Mouse (Mus musculus): ENCODE measurements around the gene Olfr175-ps1. TPM values are rescaled to one million over a fixed set of nuclear protein-coding genes. Genes with fewer than 3 reads are reported as not detected.

Gene Olfr175-ps1
- polyA plus RNA-seq (2016; fragmentation: Nextera tagmentation; extraction: Ambion mirVana): not detected in 2 replicates

- ATAC-seq (ENCODE audit: low FRiP score, low read depth): no peak
Observed at GRCm38 (mm10) chr16:58826732-58827319, at the start of gene Olfr175-ps1. TSS of gene Olfr175-ps1 (minus strand) at chr16:58826782.

DNA sequence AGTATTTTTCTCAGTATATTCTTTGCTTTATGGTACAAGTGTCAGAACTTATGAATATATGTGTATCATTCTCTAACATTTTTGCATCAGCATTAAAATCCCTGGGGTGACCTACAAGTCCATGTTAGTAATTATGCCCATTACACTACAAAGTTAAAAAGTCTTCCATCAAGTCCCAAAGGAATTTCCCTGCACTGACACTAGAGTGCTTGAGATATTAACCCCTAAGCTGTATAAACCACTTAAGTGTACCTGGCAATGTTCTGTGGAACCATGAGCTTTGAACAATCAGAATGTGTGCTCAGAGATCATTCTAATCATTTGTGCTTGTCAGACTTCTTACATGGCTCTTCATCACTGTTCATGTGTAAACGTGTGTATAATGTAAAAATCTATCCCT, 48.1 kb upstream of the Olfr175-ps1 start, which contains the start of gene Olfr177:
Olfr177 (minus strand) TSS at position 101 of the 400 bp plus-strand sequence.
- Histone ChIP-seq H3K4me3 (no peak within 1 kb of the TSS), H3K27me3 (replicated peaks) (no peaks in the 10 kb centered on the region), H3K36me3 (no peaks in the 10 kb centered on the region), H3K4me2 (replicated peaks) (no peak within 1 kb of the TSS), H3K9me3 (no peaks in the 10 kb centered on the region), H3K27ac (no peak within 1 kb of the TSS), H3K9ac (no peak within 1 kb of the TSS), H3K4me1 (no peaks in the 10 kb centered on the region)
- WGBS: 63% methylated on average over 1 of the region's 1 CpGs
- no peak for ATAC-seq (ENCODE audit: low FRiP score, low read depth)

More at GRCm38 (mm10) chr16:58826732-58827319, at the start of gene Olfr175-ps1:
- WGBS: 88% methylated on average over 1 of the region's 1 CpGs
- Histone ChIP-seq H3K4me3 (no peak within 1 kb of the TSS), H3K27me3 (replicated peaks) (no peaks in the 10 kb centered on the region), H3K4me1 (no peaks in the 10 kb centered on the region), H3K36me3 (no peaks in the 10 kb centered on the region), H3K9me3 (no peaks in the 10 kb centered on the region), H3K27ac (no peak within 1 kb of the TSS), H3K4me2 (replicated peaks) (no peak within 1 kb of the TSS), H3K9ac (no peak within 1 kb of the TSS)

DNA sequence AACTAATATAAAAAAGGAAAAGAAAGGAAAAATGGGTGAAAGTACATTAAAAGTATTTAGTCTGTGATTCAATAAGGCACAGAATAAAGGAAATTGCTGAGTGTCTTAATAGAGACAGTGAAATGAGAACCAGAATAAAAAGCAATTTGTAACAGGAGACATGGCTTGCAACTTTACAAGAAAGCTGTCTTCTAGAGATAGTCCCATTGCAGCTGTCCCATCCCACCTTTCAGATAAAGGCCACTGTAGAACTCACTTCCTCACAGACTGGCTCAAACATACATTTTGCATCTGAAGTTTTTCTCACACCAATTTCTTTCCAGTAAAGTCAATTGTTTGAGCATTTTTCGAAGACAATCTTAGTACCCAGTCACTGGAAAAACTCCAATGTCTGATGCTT, 34.9 kb upstream of the Olfr175-ps1 start:
- Histone ChIP-seq H3K27me3 (replicated peaks) (no peaks in the 10 kb centered on the region), H3K4me2 (replicated peaks) (no peak overlapping the region), H3K4me1 (no peaks in the 10 kb centered on the region), H3K9me3 (no peaks in the 10 kb centered on the region), H3K9ac (no peak overlapping the region), H3K27ac (no peak overlapping the region), H3K4me3 (no peak overlapping the region), H3K36me3 (no peaks in the 10 kb centered on the region)
- 78% methylated on average over 1 of the region's 1 CpGs for WGBS
- no peak for ATAC-seq (ENCODE audit: low FRiP score, low read depth)

DNA sequence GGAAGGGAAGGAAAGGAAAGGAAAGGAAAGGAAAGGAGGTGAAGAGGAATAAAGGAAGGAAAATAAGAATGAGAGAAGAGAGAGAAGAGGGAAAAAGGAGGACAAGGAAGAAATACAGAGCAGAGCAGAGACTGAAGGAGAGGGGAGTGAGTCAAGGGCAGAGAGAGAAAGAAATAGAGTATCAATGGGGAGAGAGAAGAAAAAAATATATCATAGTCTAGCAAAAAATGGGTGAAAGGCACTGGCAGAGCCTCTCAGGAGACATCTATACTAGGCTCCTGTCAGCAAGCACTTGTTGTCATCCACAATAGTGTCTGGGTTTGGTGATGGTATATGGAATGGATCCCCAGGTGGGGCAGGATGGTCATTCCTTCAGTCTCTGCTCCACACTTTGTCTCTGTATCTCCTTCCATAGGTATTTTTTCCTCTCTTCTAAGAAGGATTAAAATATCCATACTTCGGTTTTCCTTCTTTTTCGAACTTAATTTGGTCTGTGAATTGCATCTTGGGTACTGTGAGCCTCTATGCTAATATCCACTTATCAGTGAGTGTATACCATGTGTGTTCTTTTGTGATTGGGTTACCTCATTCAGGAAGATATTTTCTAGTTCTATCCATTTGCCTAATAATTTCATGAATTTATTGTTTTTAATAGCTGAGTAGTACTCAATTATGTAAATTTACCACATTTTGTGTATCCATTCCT, 33.6 kb upstream of the Olfr175-ps1 start:
- WGBS: 91% methylated on average over 2 of the region's 2 CpGs
- no peak overlapping the region for H3K9ac ChIP-seq
- ATAC-seq (ENCODE audit: low FRiP score, low read depth): no peak

DNA sequence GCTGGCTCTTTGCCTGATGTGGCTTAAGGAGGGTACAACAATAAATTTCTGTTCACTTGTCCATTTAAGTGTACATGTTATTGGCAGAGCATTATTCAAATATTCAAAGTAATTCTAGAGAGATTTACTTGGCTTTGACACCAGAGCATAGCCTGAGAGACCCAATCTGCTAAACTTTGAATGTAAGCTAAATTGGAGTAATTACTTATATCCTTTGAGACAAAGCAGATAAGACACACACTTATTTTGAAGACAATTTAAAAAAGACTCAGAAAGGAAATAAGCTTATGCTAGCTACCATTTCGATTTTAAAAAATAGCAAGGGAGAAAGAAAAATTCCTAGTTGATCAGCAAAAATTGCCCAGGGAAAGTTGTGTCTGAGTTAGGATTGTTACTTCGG, 26.4 kb downstream of the Olfr175-ps1 start, which contains the start of gene Olfr173:
Olfr173 (minus strand) TSS at position 101 of the 400 bp plus-strand sequence.
- ATAC-seq (ENCODE audit: low FRiP score, low read depth): no peak
- 72% methylated on average over 2 of the region's 2 CpGs for WGBS
- H3K27me3 ChIP-seq (replicated peaks): no peaks in the 10 kb centered on the region
- no peaks in the 10 kb centered on the region for H3K36me3 ChIP-seq
- no peak within 1 kb of the TSS for H3K4me3 ChIP-seq
- H3K27ac ChIP-seq: no peak within 1 kb of the TSS
- no peaks in the 10 kb centered on the region for H3K9me3 ChIP-seq
- no peaks in the 10 kb centered on the region for H3K4me1 ChIP-seq
- H3K4me2 ChIP-seq (replicated peaks): no peak within 1 kb of the TSS
- no peak within 1 kb of the TSS for H3K9ac ChIP-seq

More for the DNA sequence above, 33.6 kb upstream of the Olfr175-ps1 start:
- no peak overlapping the region for H3K4me3 ChIP-seq
- H3K36me3 ChIP-seq: no peaks in the 10 kb centered on the region
- H3K9me3 ChIP-seq: no peaks in the 10 kb centered on the region
- H3K27ac ChIP-seq: no peak overlapping the region
- H3K27me3 ChIP-seq (replicated peaks): no peaks in the 10 kb centered on the region
- H3K4me1 ChIP-seq: no peaks in the 10 kb centered on the region
- H3K4me2 ChIP-seq (replicated peaks): no peak overlapping the region

Other genes with a start within 250 kb of the Olfr175-ps1 start
- not detected in 2 replicates for gene Gm813, start 209.8 kb downstream of the Olfr175-ps1 start, polyA plus RNA-seq (2016; fragmentation: Nextera tagmentation; extraction: Ambion mirVana)
- gene E330017A01Rik, start 188.0 kb downstream of the Olfr175-ps1 start, polyA plus RNA-seq (2016; fragmentation: Nextera tagmentation; extraction: Ambion mirVana): 0.18 TPM in 1 of 2 replicates, not detected in the other
- gene Cpox, start 156.5 kb downstream of the Olfr175-ps1 start, polyA plus RNA-seq (2016; fragmentation: Nextera tagmentation; extraction: Ambion mirVana): 19.9 and 20.9 TPM in 2 replicates
- not detected in 2 replicates for gene Gpr15, start 107.7 kb downstream of the Olfr175-ps1 start, polyA plus RNA-seq (2016; fragmentation: Nextera tagmentation; extraction: Ambion mirVana)
- gene Cldnd1, start 98.9 kb downstream of the Olfr175-ps1 start, polyA plus RNA-seq (2016; fragmentation: Nextera tagmentation; extraction: Ambion mirVana): 113 and 121 TPM in 2 replicates
- gene Olfr172, start 63.6 kb downstream of the Olfr175-ps1 start, polyA plus RNA-seq (2016; fragmentation: Nextera tagmentation; extraction: Ambion mirVana): not detected in 2 replicates
- not detected in 2 replicates for gene Olfr173, start 26.5 kb downstream of the Olfr175-ps1 start, polyA plus RNA-seq (2016; fragmentation: Nextera tagmentation; extraction: Ambion mirVana)
- gene Olfr177, start 48.0 kb upstream of the Olfr175-ps1 start, polyA plus RNA-seq (2016; fragmentation: Nextera tagmentation; extraction: Ambion mirVana): not detected in 2 replicates
- not detected in 2 replicates for gene Olfr178, start 65.3 kb upstream of the Olfr175-ps1 start, polyA plus RNA-seq (2016; fragmentation: Nextera tagmentation; extraction: Ambion mirVana)
- gene Olfr181, start 102.0 kb upstream of the Olfr175-ps1 start, polyA plus RNA-seq (2016; fragmentation: Nextera tagmentation; extraction: Ambion mirVana): not detected in 2 replicates
- gene Olfr180, start 102.6 kb upstream of the Olfr175-ps1 start, polyA plus RNA-seq (2016; fragmentation: Nextera tagmentation; extraction: Ambion mirVana): not detected in 2 replicates
- gene Olfr183, start 168.6 kb upstream of the Olfr175-ps1 start, polyA plus RNA-seq (2016; fragmentation: Nextera tagmentation; extraction: Ambion mirVana): not detected in 2 replicates
- not detected in 2 replicates for gene Olfr186, start 203.5 kb upstream of the Olfr175-ps1 start, polyA plus RNA-seq (2016; fragmentation: Nextera tagmentation; extraction: Ambion mirVana)
- not detected in 2 replicates for gene Olfr187, start 213.0 kb upstream of the Olfr175-ps1 start, polyA plus RNA-seq (2016; fragmentation: Nextera tagmentation; extraction: Ambion mirVana)

Data from neural tube, embryonic 12.5 days (tissue).